Mouse (Mus musculus) CD4-positive, CD25-positive, alpha-beta regulatory T cell, adult 9 weeks (primary cell): ENCODE measurements around the gene Vmn1r117. TPM values are rescaled to one million over a fixed set of nuclear protein-coding genes. Genes with fewer than 3 reads are reported as not detected.

Source experiments
- polyA plus RNA-seq: library from polyadenylated mRNA; unstranded; fragments of 100-300 nt; shearing (Covaris generic); gene quantifications from one replicate; pipeline ENCODE4 v1.2.1, GENCODE M21; 2017

Gene Vmn1r117
- polyA plus RNA-seq, result not detected

DNA sequence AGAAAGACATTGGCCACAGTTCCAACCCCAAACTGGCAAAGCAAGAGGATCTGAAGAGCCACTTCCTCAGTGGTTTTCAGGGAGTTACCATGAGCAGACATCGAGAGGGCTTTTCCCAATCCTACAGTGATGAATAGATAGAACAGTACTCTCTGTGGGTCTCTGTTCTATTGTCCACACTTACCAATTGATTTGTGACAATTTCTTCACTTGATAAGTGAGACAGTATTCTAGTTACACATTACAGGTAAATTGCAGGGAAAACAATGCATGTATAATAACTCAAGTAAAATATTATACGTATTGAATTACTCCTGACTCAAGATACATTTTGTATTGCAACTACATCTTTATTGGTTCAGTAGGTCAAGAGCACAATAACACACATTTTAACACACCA, at the start of gene Vmn1r117:
Gene Vmn1r117 (minus strand): TSS at position 101 of the 400 bp plus-strand sequence.

DNA sequence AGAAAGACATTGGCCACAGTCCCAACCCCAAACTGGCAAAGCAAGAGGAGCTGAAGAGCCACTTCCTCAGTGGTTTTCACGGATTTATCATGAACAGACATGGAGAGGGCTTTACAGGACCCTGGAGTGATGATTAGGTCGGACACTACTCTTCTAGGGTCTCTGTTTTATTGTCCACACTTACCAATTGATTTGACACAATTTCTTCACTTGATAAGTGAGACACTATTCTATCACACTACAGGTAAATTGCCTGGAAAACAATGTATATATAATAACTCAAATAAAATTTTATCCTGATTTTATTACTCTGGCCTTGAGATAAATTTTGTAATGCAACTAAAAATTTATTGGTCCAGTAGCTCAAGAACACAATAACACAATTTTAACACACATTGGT, 28.3 kb upstream of the Vmn1r117 start, which contains the start of gene Vmn1r118:
Gene Vmn1r118 (minus strand): TSS at position 101 of the 400 bp plus-strand sequence.

DNA sequence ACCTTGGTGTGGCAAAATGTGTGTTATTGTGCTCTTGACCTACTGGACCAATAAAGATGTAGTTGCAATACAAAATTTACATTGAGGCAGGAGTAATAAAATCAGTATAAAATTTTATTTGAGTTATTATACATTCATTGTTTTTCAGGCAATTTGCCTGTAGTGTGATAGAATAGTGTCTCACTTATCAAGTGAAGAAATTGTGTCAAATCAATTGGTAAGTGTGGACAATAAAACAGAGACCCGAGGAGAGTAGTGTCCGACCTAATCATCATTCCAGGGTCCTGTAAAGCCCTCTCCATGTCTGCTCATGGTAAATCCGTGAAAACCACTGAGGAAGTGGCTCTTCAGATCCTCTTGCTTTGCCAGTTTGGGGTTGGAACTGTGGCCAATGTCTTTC, 12.0 kb downstream of the Vmn1r117 start, which contains the start of gene Vmn1r116:
Gene Vmn1r116 (plus strand): TSS at position 301 of the 400 bp plus-strand sequence.

DNA sequence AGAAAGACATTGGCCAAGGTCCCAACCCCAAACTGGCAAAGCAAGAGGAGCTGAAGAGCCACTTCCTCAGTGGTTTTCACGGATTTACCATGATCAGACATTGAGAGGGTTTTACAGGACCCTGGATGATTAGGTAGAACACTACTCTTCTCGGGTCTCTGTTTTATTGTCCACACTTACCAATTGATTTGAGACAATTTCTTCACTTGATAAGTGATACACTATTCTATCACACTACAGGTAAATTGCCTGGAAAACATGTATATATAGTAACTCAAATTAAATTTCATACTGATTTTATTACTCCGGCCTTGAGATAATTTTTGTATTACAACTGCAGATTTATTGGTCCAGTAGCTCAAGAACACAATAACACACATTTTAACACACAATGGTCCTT, 39.0 kb downstream of the Vmn1r117 start, which contains the start of gene Vmn1r115:
Gene Vmn1r115 (minus strand): TSS at position 101 of the 400 bp plus-strand sequence.

Other genes with a start within 250 kb of the Vmn1r117 start
- gene Vmn1r107, start 215.2 kb downstream of the Vmn1r117 start, polyA plus RNA-seq, result not detected
- gene Vmn1r111, start 180.9 kb downstream of the Vmn1r117 start, polyA plus RNA-seq, result not detected
- gene Gm10668, start 153.5 kb downstream of the Vmn1r117 start, polyA plus RNA-seq, result not detected
- not detected for gene Vmn1r112, start 112.9 kb downstream of the Vmn1r117 start, polyA plus RNA-seq
- gene Vmn1r113, start 96.8 kb downstream of the Vmn1r117 start, polyA plus RNA-seq, result not detected
- gene Vmn1r114, start 71.9 kb downstream of the Vmn1r117 start, polyA plus RNA-seq, result not detected
- not detected for gene Vmn1r115, start 39.1 kb downstream of the Vmn1r117 start, polyA plus RNA-seq
- gene Vmn1r116, start 11.9 kb downstream of the Vmn1r117 start, polyA plus RNA-seq, result not detected
- not detected for gene Vmn1r118, start 28.2 kb upstream of the Vmn1r117 start, polyA plus RNA-seq
- gene Vmn1r119, start 128.3 kb upstream of the Vmn1r117 start, polyA plus RNA-seq, result not detected
- gene Vmn1r120, start 169.7 kb upstream of the Vmn1r117 start, polyA plus RNA-seq, result not detected
- gene Vmn1r121, start 214.4 kb upstream of the Vmn1r117 start, polyA plus RNA-seq, result not detected